Mouse (Mus musculus): Measurements from ENCODE around the gene Tnfsf12. TPM values are rescaled to one million over a fixed set of nuclear protein-coding genes. Genes with fewer than 3 reads are reported as not detected.
A peak's percentile ranks its signal among the peaks of the same experiment; 100 is the strongest.

Tnfsf12 gene
- total and polyA plus RNA-seq, 3 experiments = 18.4 to 32.0 (median 21.9) TPM

- Histone ChIP-seq H3K27me3 (ENCODE audit: control insufficient read depth, insufficient read depth, low read length) (no peaks in the 10 kb centered on the region), H3K79me2 (replicated peaks; ENCODE audit: control insufficient read depth, insufficient read depth, low read length) (no peaks in the 10 kb centered on the region), H3K9ac (ENCODE audit: low read depth, low read length) (no peak overlapping the region), H3K27ac (no peak overlapping the region), H3K36me3 (ENCODE audit: control insufficient read depth, insufficient read depth, low read length) (no peaks in the 10 kb centered on the region), H3K4me3 (no peak overlapping the region), H3K4me1 (ENCODE audit: control insufficient read depth, insufficient read depth, low read length) (peaks cover 9% of the 10 kb centered on the region)
- WGBS = 71% methylated on average over 9 of the region's 9 CpGs
- DNase-seq = peak in 1 of 2 experiments; percentile 52
- intact Hi-C loops (cut with DNase I) = no loop called here
- TF ChIP-seq EP300 (IDR thresholded peaks at IDR 0.05; ENCODE audit: insufficient read depth, low read depth, low read length) (no peak), CTCF (IDR thresholded peaks at IDR 0.05) (no peak), POLR2A (IDR thresholded peaks at IDR 0.05; ENCODE audit: insufficient read depth, low read depth, low read length) (0 out of 2 replicates have a peak, but pooled peaks have one; percentile 16)
Measured at GRCm38 (mm10) chr11:69692196-69692811, 3.3 kb downstream of the Tnfsf12 start.

GRCm38 (mm10) chr11:69689891-69690290, 5.8 kb downstream of the Tnfsf12 start:
- Histone ChIP-seq H3K4me1 (ENCODE audit: control insufficient read depth, insufficient read depth, low read length) (peaks cover 20% of the 10 kb centered on the region), H3K79me2 (replicated peaks; ENCODE audit: control insufficient read depth, insufficient read depth, low read length) (no peaks in the 10 kb centered on the region), H3K27ac (no peak overlapping the region; the same call in 1 of the 2 replicates), H3K9ac (ENCODE audit: low read depth, low read length) (no peak overlapping the region), H3K36me3 (ENCODE audit: control insufficient read depth, insufficient read depth, low read length) (no peaks in the 10 kb centered on the region), H3K27me3 (ENCODE audit: control insufficient read depth, insufficient read depth, low read length) (no peaks in the 10 kb centered on the region), H3K4me3 (no peak overlapping the region)
- TF ChIP-seq POLR2A (IDR thresholded peaks at IDR 0.05; ENCODE audit: insufficient read depth, low read depth, low read length) (0 out of 2 replicates have a peak, but pooled peaks have one; percentile 5), EP300 (IDR thresholded peaks at IDR 0.05; ENCODE audit: insufficient read depth, low read depth, low read length) (no peak), CTCF (IDR thresholded peaks at IDR 0.05) (no peak)
- 96% methylated on average over 1 of the region's 1 CpGs for WGBS
- no peak for DNase-seq
- intact Hi-C loops (cut with DNase I) = no loop called here

GRCm38 (mm10) chr11:69687061-69687460, 8.6 kb downstream of the Tnfsf12 start:
- TF ChIP-seq CTCF (IDR thresholded peaks at IDR 0.05) (no peak), EP300 (IDR thresholded peaks at IDR 0.05; ENCODE audit: insufficient read depth, low read depth, low read length) (no peak), POLR2A (IDR thresholded peaks at IDR 0.05; ENCODE audit: insufficient read depth, low read depth, low read length) (no peak)
- no peaks in the 10 kb centered on the region for H3K79me2 ChIP-seq (replicated peaks; ENCODE audit: control insufficient read depth, insufficient read depth, low read length)
- peak overlapping the region; percentile 98 for H3K27ac ChIP-seq
- WGBS = 62% methylated on average over 5 of the region's 5 CpGs
- no peak overlapping the region for H3K9ac ChIP-seq (ENCODE audit: low read depth, low read length)
- DNase-seq = no peak
- no peaks in the 10 kb centered on the region for H3K27me3 ChIP-seq (ENCODE audit: control insufficient read depth, insufficient read depth, low read length)
- peaks cover 18% of the 10 kb centered on the region for H3K4me1 ChIP-seq (ENCODE audit: control insufficient read depth, insufficient read depth, low read length)
- intact Hi-C loops (cut with DNase I) = no loop called here
- H3K36me3 ChIP-seq (ENCODE audit: control insufficient read depth, insufficient read depth, low read length) = no peaks in the 10 kb centered on the region
- no peak overlapping the region for H3K4me3 ChIP-seq

GRCm38 (mm10) chr11:69686377-69686776, 9.3 kb downstream of the Tnfsf12 start:
- intact Hi-C loops (cut with DNase I) = loop anchor here (1.0 kb wide), 1 partner anchor 72 kb away; the partner anchor contains the start of gene Polr2a

GRCm38 (mm10) chr11:69685526-69686148, 10.0 kb downstream of the Tnfsf12 start, which contains the start of gene Tnfsf13:
Gene Tnfsf13 (minus strand): TSS chr11:69685784.
- intact Hi-C loops (cut with DNase I) = loop anchor here (1.0 kb wide), 1 partner anchor 73 kb away; the partner anchor contains the start of gene Polr2a
- WGBS = 5% methylated on average over 10 of the region's 10 CpGs
- H3K36me3 ChIP-seq (ENCODE audit: control insufficient read depth, insufficient read depth, low read length) = no peaks in the 10 kb centered on the region
- no peaks in the 10 kb centered on the region for H3K27me3 ChIP-seq (ENCODE audit: control insufficient read depth, insufficient read depth, low read length)
- H3K79me2 ChIP-seq (replicated peaks; ENCODE audit: control insufficient read depth, insufficient read depth, low read length) = no peaks in the 10 kb centered on the region
- TF ChIP-seq EP300 (IDR thresholded peaks at IDR 0.05; ENCODE audit: insufficient read depth, low read depth, low read length) = peak; percentile 93
- TF ChIP-seq CTCF (IDR thresholded peaks at IDR 0.05) = no peak
- peak; percentile 99 for TF ChIP-seq POLR2A (IDR thresholded peaks at IDR 0.05; ENCODE audit: insufficient read depth, low read depth, low read length)
- peaks cover 18% of the 10 kb centered on the region for H3K4me1 ChIP-seq (ENCODE audit: control insufficient read depth, insufficient read depth, low read length)
- peak within 1 kb of the TSS; percentile 79 for H3K9ac ChIP-seq (ENCODE audit: low read depth, low read length)
- peak; percentile 83 to 92 for DNase-seq
- peak within 1 kb of the TSS; percentile 54 for H3K4me3 ChIP-seq
- H3K27ac ChIP-seq = peak within 1 kb of the TSS; percentile 98

More at GRCm38 (mm10) chr11:69686377-69686776, 9.3 kb downstream of the Tnfsf12 start:
- WGBS = 16% methylated on average over 4 of the region's 4 CpGs
- TF ChIP-seq CTCF (IDR thresholded peaks at IDR 0.05) (no peak), POLR2A (IDR thresholded peaks at IDR 0.05; ENCODE audit: insufficient read depth, low read depth, low read length) (no peak; the same call in 1 of the 2 replicates), EP300 (IDR thresholded peaks at IDR 0.05; ENCODE audit: insufficient read depth, low read depth, low read length) (no peak)
- Histone ChIP-seq H3K79me2 (replicated peaks; ENCODE audit: control insufficient read depth, insufficient read depth, low read length) (no peaks in the 10 kb centered on the region), H3K27me3 (ENCODE audit: control insufficient read depth, insufficient read depth, low read length) (no peaks in the 10 kb centered on the region), H3K4me3 (peak overlapping the region; percentile 54), H3K36me3 (ENCODE audit: control insufficient read depth, insufficient read depth, low read length) (no peaks in the 10 kb centered on the region), H3K4me1 (ENCODE audit: control insufficient read depth, insufficient read depth, low read length) (peaks cover 18% of the 10 kb centered on the region), H3K9ac (ENCODE audit: low read depth, low read length) (no peak overlapping the region), H3K27ac (peak overlapping the region; percentile 98)
- peak; percentile 86 to 88 for DNase-seq
